Mouse (Mus musculus) intestine, postnatal 0 days (tissue): Measurements from ENCODE around the gene Rnf208. TPM values are rescaled to one million over a fixed set of nuclear protein-coding genes. Genes with fewer than 3 reads are reported as not detected.
A peak's percentile ranks its signal among the peaks of the same experiment; 100 is the strongest.

Experiments used
- ATAC-seq: fragments of 200-750 bp; cut with Nextera tagmentation; 2 replicates; pipeline ENCODE4 v1.8.0; 2017; ENCODE audit warnings: mild to moderate bottlenecking, moderate TSS enrichment, moderate library complexity
- H3K27ac ChIP-seq: fragments of 300-500 bp; sonication (generic); 2 replicates; pipeline ENCODE4 v1.5.1; 2014; ENCODE audit warnings: mild to moderate bottlenecking, low read depth, low read length, moderate library complexity
- H3K27me3 ChIP-seq: fragments of 300-500 bp; sonication (generic); replicated peaks from 2 replicates; pipeline ENCODE4 v1.6.1; 2014; ENCODE audit warnings: low read length, mixed read lengths; ENCODE audit not compliant: control insufficient read depth, insufficient read depth
- H3K36me3 ChIP-seq: fragments of 300-500 bp; sonication (generic); 2 replicates; pipeline ENCODE4 v1.6.1; 2014; ENCODE audit warnings: mild to moderate bottlenecking, moderate library complexity; ENCODE audit not compliant: control insufficient read depth, insufficient read depth
- H3K4me1 ChIP-seq: fragments of 300-500 bp; sonication (generic); replicated peaks from 2 replicates; pipeline ENCODE4 v1.6.1; 2014; ENCODE audit warnings: antibody characterized with exemption, low read length, mixed read lengths; ENCODE audit not compliant: control insufficient read depth, insufficient read depth
- H3K4me2 ChIP-seq: fragments of 300-500 bp; sonication (generic); replicated peaks from 2 replicates; pipeline ENCODE4 v1.6.1; 2014; ENCODE audit warnings: low read depth, mild to moderate bottlenecking, moderate library complexity
- H3K4me3 ChIP-seq: fragments of 300-500 bp; sonication (generic); 2 replicates; pipeline ENCODE4 v1.5.1; 2014; ENCODE audit warnings: low read depth, low read length
- H3K9ac ChIP-seq: fragments of 300-500 bp; sonication (generic); 2 replicates; pipeline ENCODE4 v1.6.1; 2014; ENCODE audit warnings: mild to moderate bottlenecking, low read depth, low read length
- H3K9me3 ChIP-seq: fragments of 300-500 bp; sonication (generic); 2 replicates; pipeline ENCODE4 v1.6.1; 2016; ENCODE audit warnings: mixed run types; ENCODE audit not compliant: control insufficient read depth
- CTCF ChIP-seq: sonication (generic); IDR thresholded peaks from 2 replicates; pipeline ENCODE4 v1.5.1; 2016; ENCODE audit warnings: low read depth, mild to moderate bottlenecking, control low read depth, antibody characterized with exemption, moderate library complexity
- WGBS: fragments of 180-500 bp; shearing (Covaris S2); extraction: QIAGEN DNeasy Blood & Tissue Kit; methylation state at CpG from one replicate; pipeline ENCODE4 v1.1.7; 2014; 5-methylcytosine and 5-hydroxymethylcytosine counted together
- polyA plus RNA-seq: library from polyadenylated mRNA; unstranded; fragments of >200 nt; fragmentation: Nextera tagmentation; extraction: Ambion mirVana; gene quantifications from 2 replicates; pipeline ENCODE4 v1.2.1, GENCODE M21; 2015

Rnf208 gene
- polyA plus RNA-seq, 1 experiment from 2014 or later: 51.9 TPM

DNA sequence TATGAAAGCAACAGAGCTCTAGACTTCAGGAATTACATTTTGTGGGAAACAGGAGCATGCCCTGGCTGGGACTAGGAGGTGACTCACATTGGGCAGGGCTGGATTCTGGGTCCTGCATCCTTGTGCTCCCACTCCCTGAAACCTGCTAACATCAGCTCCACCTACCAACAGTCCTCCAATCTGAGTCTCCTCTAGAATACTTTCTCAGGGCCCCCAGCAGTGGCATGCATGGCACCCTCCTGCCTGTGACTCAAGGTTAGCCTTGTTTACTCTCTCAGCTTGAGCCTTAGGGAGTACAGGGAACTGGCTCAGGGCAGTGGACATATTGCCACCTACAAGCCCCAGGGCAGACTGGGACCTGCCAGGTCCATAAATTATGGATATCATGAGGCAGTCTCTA is 3.9 kb upstream of the Rnf208 start:
- no peak for ATAC-seq
- no peak overlapping the region for H3K4me2 ChIP-seq
- H3K4me3 ChIP-seq: no peak overlapping the region
- peaks cover 18% of the 10 kb centered on the region for H3K4me1 ChIP-seq
- 0 out of 2 replicates have a peak, but pooled peaks cover 3% of the 10 kb centered on the region for H3K27me3 ChIP-seq
- H3K27ac ChIP-seq: peak overlapping the region; percentile 28; the same call in 1 of the 2 replicates
- H3K9ac ChIP-seq: no peak overlapping the region
- no peaks in the 10 kb centered on the region for H3K36me3 ChIP-seq
- no peaks in the 10 kb centered on the region for H3K9me3 ChIP-seq
- no peak for TF ChIP-seq CTCF

DNA sequence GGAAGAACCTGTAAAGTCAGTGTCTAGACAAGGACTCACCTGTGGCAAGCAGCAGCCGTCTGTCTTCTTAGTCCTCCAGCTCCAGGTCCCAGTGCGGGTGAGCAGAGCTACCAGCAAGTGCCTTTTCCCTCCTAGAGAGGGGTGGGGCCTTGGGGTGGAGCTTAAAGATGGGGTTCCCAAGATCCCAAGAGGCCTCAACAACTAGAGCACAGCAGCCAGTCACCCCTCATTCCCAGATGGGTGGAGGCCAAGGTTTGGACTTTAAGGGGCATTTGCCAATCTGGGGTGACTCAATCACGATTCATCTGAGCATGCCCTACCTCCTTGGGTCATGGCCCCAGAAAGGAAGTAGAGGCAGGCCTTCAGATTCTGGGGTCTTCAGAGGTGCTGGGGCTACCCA is 2.3 kb upstream of the Rnf208 start:
- 60% methylated on average over 3 of the region's 3 CpGs for WGBS
- no peak overlapping the region for H3K27ac ChIP-seq
- no peaks in the 10 kb centered on the region for H3K9me3 ChIP-seq

DNA sequence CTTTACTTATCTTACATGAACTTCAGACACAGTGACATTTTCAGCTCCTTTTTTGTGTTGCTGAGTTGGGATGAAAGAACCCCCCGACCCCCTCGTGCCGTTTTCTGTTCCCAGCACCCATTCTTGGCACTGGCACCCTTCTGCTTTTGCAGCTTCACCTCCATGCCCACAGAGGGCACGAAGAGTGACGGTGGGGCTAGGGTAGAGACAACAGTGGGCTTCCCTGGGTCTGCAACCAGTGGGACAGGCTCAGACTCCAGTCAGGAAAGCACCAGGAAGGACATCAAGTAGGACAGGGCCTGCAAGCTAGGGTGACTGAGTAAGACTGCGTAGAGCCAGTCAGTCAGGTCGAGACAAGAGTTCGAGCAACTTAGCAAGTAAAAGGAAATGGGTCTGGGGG is 1.7 kb upstream of the Rnf208 start:
- ATAC-seq: no peak
- peak overlapping the region; percentile 93 for H3K4me2 ChIP-seq
- peaks cover 12% of the 10 kb centered on the region for H3K4me1 ChIP-seq
- no peaks in the 10 kb centered on the region for H3K9me3 ChIP-seq
- H3K36me3 ChIP-seq: no peaks in the 10 kb centered on the region
- TF ChIP-seq CTCF: no peak
- peak overlapping the region; percentile 55 for H3K27ac ChIP-seq
- H3K4me3 ChIP-seq: no peak overlapping the region
- H3K9ac ChIP-seq: peak overlapping the region; percentile 13; the same call in 1 of the 2 replicates
- 0 out of 2 replicates have a peak, but pooled peaks cover 3% of the 10 kb centered on the region for H3K27me3 ChIP-seq
- 53% methylated on average over 8 of the region's 8 CpGs for WGBS

More for the DNA sequence above, 2.3 kb upstream of the Rnf208 start:
- ATAC-seq: no peak
- Histone ChIP-seq H3K4me2 (peak overlapping the region; percentile 30), H3K4me1 (peaks cover 15% of the 10 kb centered on the region), H3K27me3 (0 out of 2 replicates have a peak, but pooled peaks cover 3% of the 10 kb centered on the region), H3K4me3 (no peak overlapping the region), H3K36me3 (no peaks in the 10 kb centered on the region), H3K9ac (no peak overlapping the region)
- TF ChIP-seq CTCF: no peak

DNA sequence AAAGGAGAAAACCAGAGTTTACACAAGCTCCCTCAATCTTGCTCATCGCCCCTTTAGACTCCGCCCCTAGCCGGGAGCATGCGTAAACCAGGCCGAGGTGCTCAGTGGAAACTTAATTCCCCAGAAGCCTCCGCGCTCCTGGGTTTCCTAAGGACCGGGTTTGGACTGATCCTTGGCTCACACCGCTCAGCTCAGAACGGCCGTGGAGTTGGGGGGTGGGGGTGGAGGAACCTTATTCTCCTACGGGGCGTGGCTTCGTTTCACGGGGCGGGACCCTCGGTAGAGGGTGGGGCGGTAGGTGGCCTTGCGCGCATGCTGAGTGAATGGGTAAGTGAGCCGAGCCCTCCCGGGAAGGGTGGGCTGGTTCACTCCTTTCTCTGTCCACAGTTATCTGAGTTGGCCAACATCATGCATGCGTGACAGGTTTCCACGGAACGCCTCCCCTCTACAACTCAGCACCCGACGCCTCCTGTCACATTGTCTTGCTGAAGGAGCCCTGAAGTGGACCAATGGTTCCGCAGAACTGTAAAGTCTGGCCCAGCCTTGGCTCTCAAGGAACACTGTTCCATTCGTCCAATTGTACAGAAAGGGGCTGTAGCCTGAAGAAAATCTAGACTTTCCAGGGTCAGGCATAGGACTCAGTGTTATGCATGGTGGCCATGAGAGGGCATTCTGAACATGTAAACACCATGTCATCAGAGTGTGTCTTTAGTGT is 1.2 kb upstream of the Rnf208 start:
- 0 out of 2 replicates have a peak, but pooled peaks cover 3% of the 10 kb centered on the region for H3K27me3 ChIP-seq
- H3K4me3 ChIP-seq: peak overlapping the region; percentile 49
- H3K4me1 ChIP-seq: peaks cover 9% of the 10 kb centered on the region
- H3K9ac ChIP-seq: peak overlapping the region; percentile 13; the same call in 1 of the 2 replicates
- peak overlapping the region; percentile 55 for H3K27ac ChIP-seq
- no peaks in the 10 kb centered on the region for H3K9me3 ChIP-seq
- WGBS: under 1% methylated on average over 29 of the region's 29 CpGs
- ATAC-seq: peak; percentile 61
- TF ChIP-seq CTCF: no peak
- H3K4me2 ChIP-seq: peak overlapping the region; percentile 93
- H3K36me3 ChIP-seq: no peaks in the 10 kb centered on the region; the same call in 1 of the 2 replicates

GRCm38 (mm10) chr2:25241438-25241775 is 648 bp upstream of the Rnf208 start:
- Histone ChIP-seq H3K27me3 (0 out of 2 replicates have a peak, but pooled peaks cover 3% of the 10 kb centered on the region), H3K27ac (peak overlapping the region; percentile 74), H3K4me2 (peak overlapping the region; percentile 93), H3K9me3 (no peaks in the 10 kb centered on the region), H3K4me1 (peaks cover 9% of the 10 kb centered on the region; the same call in 1 of the 2 replicates), H3K36me3 (no peaks in the 10 kb centered on the region; the same call in 1 of the 2 replicates), H3K4me3 (peak overlapping the region; percentile 49; the same call in 1 of the 2 replicates), H3K9ac (no peak overlapping the region)
- TF ChIP-seq CTCF: no peak
- ATAC-seq: peak; percentile 67
- 10% methylated on average over 6 of the region's 6 CpGs for WGBS

GRCm38 (mm10) chr2:25243342-25243741 is 1.3 kb downstream of the Rnf208 start:
- TF ChIP-seq CTCF: no peak
- Histone ChIP-seq H3K4me2 (peak overlapping the region; percentile 93), H3K27me3 (0 out of 2 replicates have a peak, but pooled peaks cover 3% of the 10 kb centered on the region), H3K4me3 (no peak overlapping the region), H3K9ac (no peak overlapping the region), H3K27ac (0 out of 2 replicates have a peak overlapping the region, but pooled peaks have one; percentile 74), H3K36me3 (peaks cover 12% of the 10 kb centered on the region; the same call in 1 of the 2 replicates), H3K9me3 (no peaks in the 10 kb centered on the region), H3K4me1 (peaks cover 9% of the 10 kb centered on the region; the same call in 1 of the 2 replicates)
- 79% methylated on average over 8 of the region's 8 CpGs for WGBS
- ATAC-seq: no peak
